Mouse (Mus musculus) left cerebral cortex, postnatal 10 days (tissue): ENCODE results near the gene Aadat. TPM values are rescaled to one million over a fixed set of nuclear protein-coding genes. Genes with fewer than 3 reads are reported as not detected.
"Not testable (repeated sequence)": the region's sequence is repeated elsewhere in the genome, so short reads cannot be mapped to it uniquely, and the experiment has no call there.

Experiments
- DNase-seq, 2 experiments: peaks; one replicate each; pipeline ENCODE4 v3.0.0; 2021 to 2022; ENCODE audit warnings: low spot score in 2 of 2, mixed read lengths in 1 of 2; ENCODE audit errors: extremely low spot score in 1 of 2
- intact Hi-C: fragments of 180-260 bp; cut with DNase I; formaldehyde crosslinking; loops from one replicate; pipeline ENCODE4 v1.15.1; 2025
- total RNA-seq, 2 experiments: library from RNA; stranded (reverse); gene quantifications; 2 replicates each; pipeline ENCODE4 v1.2.3; 2021

The Aadat gene
- 1 to 10 TPM in 1 of 2 experiments, under 1 TPM in 1; 0.34 to 1.1 TPM for total RNA-seq

DNA sequence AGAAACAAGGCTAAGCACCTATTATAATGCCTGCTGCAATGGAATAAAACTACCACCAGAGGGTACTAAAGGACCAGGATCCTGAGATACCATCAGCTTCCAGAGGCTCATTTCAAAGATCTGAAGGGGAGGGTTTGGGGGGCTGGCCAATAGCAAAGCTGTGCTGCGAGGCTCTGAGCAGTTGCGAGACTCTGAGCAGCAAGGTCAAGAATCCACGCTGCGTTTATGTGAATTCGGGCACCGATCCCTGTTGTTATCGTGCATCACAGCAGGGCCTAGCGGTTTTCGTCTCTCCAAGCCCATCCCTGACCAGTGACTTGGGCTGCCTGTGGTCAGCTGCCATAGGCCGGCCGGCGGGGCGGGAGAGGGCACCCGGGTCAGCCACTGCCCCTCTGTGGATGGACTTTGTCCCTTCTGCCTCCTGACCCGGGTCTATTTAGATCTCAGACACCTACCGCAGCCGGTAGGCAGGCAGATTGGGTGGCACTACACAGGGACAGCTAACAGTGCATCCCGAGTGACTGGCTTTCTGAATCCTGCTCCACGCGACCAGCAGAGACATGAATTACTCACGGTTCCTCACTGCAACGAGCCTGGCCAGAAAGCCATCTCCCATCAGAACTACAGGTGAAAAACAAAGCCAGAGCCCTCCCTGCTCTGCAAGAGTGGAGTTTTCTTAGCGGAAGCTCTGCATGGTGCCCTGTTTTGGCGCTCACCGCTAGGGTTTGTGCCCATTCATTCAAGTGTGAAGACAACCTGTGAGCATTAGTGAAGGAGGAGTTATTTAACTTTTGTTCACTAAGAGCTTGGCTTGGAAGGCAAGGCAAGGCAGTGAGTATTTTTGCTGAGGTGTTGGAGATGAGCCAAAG, at the start of gene Aadat:
Gene Aadat (plus strand): TSS at position 280 of the 869 bp plus-strand sequence.
- intact Hi-C loops = loop anchor here (2.0 to 10.0 kb wide), 4 partner anchors 109 to 1009 kb away; partner anchors contain the start of gene Clcn3
- DNase-seq = peak; percentile 68 to 78

DNA sequence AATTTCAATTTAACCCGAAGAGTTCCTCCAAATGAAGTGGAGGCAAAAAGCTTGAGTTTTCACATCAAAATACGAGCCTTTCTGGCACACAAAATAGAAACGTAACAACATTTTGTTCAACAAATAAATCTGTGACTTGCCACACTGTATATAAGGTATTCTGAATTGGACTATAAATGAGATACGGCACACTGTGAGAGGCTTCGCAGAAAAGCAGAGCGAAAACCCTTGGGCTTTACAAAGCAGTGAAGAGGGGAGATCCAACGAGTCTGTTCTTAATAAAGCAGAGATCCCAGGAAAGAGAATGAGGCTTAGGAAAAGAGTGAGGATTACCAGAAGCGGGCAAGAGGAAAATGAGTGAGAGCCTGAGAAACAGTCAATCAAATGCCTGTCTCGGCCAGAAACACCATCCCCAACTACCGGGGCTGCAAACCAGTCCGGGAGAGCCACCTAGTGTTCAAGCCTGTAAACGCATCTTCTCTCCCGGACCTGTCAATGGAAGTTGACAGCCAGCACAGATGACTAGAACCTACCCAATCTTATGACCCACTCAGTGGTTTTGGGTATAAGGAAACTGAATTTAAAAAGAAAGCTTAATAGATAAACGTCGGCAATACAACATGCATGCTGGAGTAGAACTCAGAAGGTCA, 38.9 kb upstream of the Aadat start:
- peak; percentile 63 to 65 for DNase-seq
- intact Hi-C loops = loop anchor here (5.0 kb wide), 1 partner anchor 1900 kb away; no protein-coding TSS in a partner anchor

- no peak for DNase-seq
- intact Hi-C loops = no loop called here
Measured at GRCm38 (mm10) chr8:60490147-60490546, 15.6 kb upstream of the Aadat start.

- intact Hi-C loops = no loop called here
- no peak for DNase-seq
Measured at GRCm38 (mm10) chr8:60491871-60492270, 13.9 kb upstream of the Aadat start.

DNA sequence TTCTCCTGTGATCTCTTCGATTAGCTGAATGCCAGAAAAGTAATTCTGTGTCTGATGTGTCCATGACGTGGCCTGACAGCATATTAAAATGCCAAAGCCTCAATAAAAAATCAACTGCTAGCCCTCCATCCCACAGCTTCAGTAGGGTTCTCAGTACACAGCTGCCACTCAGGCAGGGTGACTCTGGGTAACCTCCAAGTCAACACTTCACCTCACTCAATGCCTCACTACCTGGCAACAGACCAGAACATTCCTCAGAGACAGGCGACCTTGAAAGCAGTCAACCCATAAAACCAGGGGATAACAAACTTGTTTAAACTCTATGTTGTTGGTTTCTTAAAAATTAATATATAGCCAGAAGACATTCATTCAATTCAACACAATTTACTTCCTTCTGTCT, 13.3 kb upstream of the Aadat start:
- no peak for DNase-seq
- intact Hi-C loops = no loop called here

GRCm38 (mm10) chr8:60494606-60495005, 11.1 kb upstream of the Aadat start:
- DNase-seq = no peak
- intact Hi-C loops = no loop called here

- intact Hi-C loops, DNase-seq: not testable (repeated sequence)
Measured at GRCm38 (mm10) chr8:60495046-60495445, 10.7 kb upstream of the Aadat start.

GRCm38 (mm10) chr8:60503098-60503497, 2.6 kb upstream of the Aadat start, which contains the start of gene Gm10283:
TSS of gene Gm10283 (minus strand) at chr8:60503198.
- DNase-seq = no peak
- intact Hi-C loops = loop anchor here (10.0 kb wide), 3 partner anchors 112 to 1012 kb away; partner anchors contain the start of gene Clcn3

DNA sequence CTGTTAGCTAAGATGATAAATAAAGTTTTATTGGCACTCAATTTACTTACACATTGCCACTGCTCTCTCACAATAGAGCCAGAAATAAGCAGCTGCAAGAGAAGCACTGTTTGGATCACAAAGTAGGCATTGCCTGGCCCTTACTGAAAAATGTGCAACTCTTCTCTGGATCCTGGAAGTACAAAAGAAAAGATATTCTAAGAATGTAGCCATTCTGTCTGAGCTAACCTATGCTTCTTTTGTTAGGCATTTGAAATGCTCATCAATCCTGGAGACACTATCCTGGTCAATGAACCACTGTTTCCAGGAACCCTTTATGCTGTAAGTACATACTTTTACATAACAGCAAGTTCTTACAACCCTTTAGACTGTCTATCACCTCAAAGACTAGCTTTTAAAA, 12.6 kb downstream of the Aadat start:
- intact Hi-C loops = no loop called here
- DNase-seq = no peak

DNA sequence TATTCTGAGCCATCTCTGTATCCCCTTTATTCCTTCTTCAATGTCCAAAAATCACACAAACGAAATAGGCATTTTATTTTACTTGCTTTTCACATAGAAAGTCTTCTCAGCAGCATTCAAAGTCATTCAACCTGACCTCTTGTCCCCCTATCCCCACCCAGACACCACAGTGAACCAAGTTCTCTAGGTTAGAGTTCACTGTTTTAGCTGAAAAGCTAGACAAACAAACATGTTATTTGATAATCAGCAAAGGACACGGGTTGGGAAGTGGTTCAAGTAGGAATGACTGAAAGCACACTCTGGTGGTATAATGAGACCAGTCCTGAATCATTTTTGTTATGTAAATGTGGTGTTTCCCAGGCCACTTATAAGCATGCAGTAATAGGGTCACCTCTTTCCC, 29.2 kb downstream of the Aadat start:
- intact Hi-C loops = no loop called here
- no peak for DNase-seq

DNA sequence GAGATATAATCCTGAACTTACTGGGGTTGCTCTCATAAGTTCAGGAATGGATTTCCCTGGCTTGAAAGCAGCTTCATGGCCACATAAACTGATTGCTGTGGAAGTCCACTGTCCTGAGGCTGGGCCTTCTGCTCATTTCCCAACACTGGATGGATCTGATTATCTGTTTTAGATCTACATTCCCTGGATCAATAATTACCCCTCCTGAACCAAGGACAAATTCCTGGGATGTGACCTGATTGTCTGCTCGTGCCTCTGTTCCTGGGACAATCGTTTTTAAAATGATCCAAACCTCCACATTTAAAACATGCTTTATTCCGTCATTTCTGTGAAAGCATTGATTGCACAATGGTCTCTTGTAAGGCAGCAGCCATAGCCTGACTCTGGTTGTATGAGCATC, 61.1 kb downstream of the Aadat start:
- intact Hi-C loops = no loop called here

DNA sequence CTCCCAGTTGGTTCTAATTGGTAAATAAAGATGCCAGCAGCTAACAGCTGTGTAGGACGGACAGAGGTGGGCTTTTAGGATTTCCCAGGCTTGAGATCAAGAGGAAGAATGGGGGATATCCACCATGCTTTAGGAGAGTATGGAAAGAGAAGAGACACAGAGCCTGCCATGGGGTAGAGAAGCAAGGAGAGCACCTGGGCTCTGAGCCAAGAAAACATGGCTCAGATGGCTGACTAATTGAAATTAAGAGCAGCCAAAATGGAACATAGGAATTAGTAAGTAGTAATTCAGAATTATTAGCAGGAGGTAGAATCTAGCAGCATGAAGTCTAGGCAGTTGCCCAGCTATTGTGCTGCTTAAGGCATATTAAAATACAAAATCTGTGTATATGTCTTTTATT, 71.5 kb downstream of the Aadat start:
- intact Hi-C loops = no loop called here
- no peak for DNase-seq

More for the DNA sequence above, 61.1 kb downstream of the Aadat start:
- DNase-seq = no peak

GRCm38 (mm10) chr8:60583369-60583768, 77.6 kb downstream of the Aadat start:
- intact Hi-C loops = no loop called here
- no peak for DNase-seq

- intact Hi-C loops = not testable (repeated sequence)
Measured at GRCm38 (mm10) chr8:60591352-60592105, 85.8 kb downstream of the Aadat start.

GRCm38 (mm10) chr8:60594761-60595160, 89.0 kb downstream of the Aadat start:
- DNase-seq = no peak
- intact Hi-C loops = no loop called here

More at GRCm38 (mm10) chr8:60591352-60592105, 85.8 kb downstream of the Aadat start:
- DNase-seq = peak in 1 of 2 experiments; percentile 22
